Mouse (Mus musculus): ENCODE results near the gene 2610001J05Rik. TPM values are rescaled to one million over a fixed set of nuclear protein-coding genes. Genes with fewer than 3 reads are reported as not detected.

2610001J05Rik gene
- polyA plus RNA-seq (2015; fragmentation: Nextera tagmentation; extraction: Ambion mirVana): 85.0 and 86.3 TPM in 2 replicates

DNA sequence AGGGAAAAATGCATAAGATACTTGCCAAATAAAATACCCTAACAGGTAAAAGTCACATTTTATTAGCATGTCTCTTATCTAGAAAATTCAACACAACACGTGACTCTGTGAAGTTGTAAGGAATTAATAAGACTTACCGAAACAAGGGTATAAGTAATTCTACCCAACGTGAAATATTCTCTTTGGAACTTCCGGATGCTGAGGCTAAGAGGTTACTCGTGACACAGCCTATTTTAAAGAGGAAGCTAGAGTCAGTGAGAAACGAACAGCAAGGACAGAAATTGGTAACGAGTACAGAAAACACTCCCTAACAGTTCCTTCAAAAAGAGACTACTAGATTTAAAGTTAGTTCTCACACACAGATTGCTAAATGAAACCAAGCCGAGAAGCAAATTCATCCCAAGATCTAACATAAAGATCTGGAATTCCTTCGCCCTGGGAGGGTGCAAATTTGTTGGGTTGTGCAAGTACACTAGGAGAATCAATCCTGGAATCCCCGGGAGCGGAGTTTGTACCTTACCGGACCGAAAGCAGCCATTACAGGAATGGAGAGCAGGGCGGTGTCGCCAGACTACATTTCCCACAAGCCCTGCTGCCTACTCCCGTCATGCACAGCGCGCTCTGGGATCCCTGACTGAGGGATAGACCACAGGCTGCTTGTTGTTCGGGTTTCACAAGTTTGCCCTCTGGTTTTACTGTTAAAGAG, at the start of gene 2610001J05Rik:
Gene 2610001J05Rik (minus strand): TSS at position 600 of the 706 bp plus-strand sequence.
- peak within 1 kb of the TSS; percentile 72 for H3K9ac ChIP-seq
- H3K4me2 ChIP-seq: peak within 1 kb of the TSS; percentile 62
- H3K27me3 ChIP-seq: no peaks in the 10 kb centered on the region
- peak within 1 kb of the TSS; percentile 55 for H3K4me3 ChIP-seq
- 2% methylated on average over 19 of the region's 19 CpGs for WGBS
- peak; percentile 99 for ATAC-seq (ENCODE audit: low FRiP score)
- H3K9me3 ChIP-seq: no peaks in the 10 kb centered on the region
- peaks cover 7% of the 10 kb centered on the region for H3K4me1 ChIP-seq (replicated peaks)
- no peaks in the 10 kb centered on the region for H3K36me3 ChIP-seq
- H3K27ac ChIP-seq: peak within 1 kb of the TSS; percentile 71

DNA sequence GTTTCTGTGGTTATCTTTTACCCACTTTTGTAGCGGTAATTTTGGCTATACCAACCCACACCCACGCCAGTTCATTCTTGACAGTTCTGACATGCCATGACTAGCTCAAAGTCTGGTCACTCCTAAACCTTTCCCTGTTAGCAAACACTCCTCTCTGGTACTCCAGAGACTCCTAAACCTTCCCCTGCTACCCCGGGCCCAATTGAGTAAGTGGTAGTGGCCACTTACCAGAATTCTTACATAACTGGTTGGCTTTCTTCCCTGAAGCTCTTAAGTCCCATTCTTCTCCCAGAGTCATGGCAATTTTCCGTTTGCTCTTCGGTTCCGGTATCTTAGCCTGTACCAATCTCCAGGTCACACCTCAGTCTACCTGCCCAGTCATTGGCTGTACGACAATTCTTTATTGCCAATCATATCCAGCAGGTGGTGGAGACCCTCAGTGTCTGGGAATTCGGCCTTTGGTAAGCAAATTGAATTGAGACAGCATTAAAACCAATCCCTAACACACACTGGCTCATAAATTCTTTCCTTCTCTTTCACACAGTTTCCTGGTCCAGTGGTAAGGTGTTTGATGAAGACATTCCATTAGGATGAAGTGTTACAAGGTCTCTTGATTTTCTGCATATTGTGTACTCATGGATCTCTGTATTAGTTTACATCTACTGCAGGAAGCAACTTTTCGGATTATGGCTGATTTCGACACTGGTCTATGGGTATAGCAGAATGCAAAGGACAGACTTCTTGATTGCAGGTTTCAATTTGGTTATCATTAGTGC, 38.6 kb upstream of the 2610001J05Rik start:
- ATAC-seq (ENCODE audit: low FRiP score): no peak
- Histone ChIP-seq H3K4me2 (no peak overlapping the region), H3K36me3 (no peaks in the 10 kb centered on the region), H3K27me3 (no peaks in the 10 kb centered on the region), H3K9ac (no peak overlapping the region), H3K27ac (no peak overlapping the region), H3K4me1 (replicated peaks) (no peaks in the 10 kb centered on the region), H3K4me3 (no peak overlapping the region), H3K9me3 (no peaks in the 10 kb centered on the region)
- WGBS: 93% methylated on average over 10 of the region's 10 CpGs

DNA sequence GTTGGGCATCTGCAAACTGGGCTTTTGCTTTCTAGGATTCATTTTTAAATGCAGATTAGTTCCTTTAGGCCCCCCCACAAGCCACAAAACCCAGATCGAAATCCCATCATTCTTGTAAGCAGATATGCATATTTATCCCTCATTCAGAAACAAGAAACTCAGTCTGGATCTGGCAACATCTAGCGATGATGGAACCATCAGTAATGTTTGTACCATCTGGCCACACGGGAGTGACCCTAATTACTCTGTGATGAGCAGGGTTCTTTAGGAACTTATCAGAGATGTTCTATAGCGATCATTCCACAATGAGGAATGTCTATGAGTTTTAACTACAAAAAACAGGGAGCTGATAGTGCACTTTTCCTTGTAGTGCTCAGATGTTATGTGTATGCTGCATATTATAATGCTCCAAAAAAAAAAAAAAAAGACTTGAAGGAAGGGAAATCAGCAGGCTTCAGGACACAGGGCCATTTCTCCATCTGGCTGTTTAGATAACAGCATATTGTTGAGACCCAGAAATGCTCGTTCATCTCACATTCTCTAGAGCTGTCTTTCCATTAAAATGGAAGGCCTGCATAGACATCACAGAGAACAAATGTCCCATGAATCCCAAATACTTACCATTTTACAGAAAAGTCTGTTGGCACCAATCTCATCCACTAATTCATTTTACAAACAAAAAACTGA, 31.8 kb upstream of the 2610001J05Rik start:
- Histone ChIP-seq H3K4me2 (no peak overlapping the region), H3K9me3 (no peaks in the 10 kb centered on the region), H3K27me3 (no peaks in the 10 kb centered on the region), H3K36me3 (no peaks in the 10 kb centered on the region), H3K4me3 (no peak overlapping the region), H3K27ac (no peak overlapping the region), H3K9ac (no peak overlapping the region), H3K4me1 (replicated peaks) (no peaks in the 10 kb centered on the region)
- no peak for ATAC-seq (ENCODE audit: low FRiP score)
- 79% methylated on average over 5 of the region's 5 CpGs for WGBS

DNA sequence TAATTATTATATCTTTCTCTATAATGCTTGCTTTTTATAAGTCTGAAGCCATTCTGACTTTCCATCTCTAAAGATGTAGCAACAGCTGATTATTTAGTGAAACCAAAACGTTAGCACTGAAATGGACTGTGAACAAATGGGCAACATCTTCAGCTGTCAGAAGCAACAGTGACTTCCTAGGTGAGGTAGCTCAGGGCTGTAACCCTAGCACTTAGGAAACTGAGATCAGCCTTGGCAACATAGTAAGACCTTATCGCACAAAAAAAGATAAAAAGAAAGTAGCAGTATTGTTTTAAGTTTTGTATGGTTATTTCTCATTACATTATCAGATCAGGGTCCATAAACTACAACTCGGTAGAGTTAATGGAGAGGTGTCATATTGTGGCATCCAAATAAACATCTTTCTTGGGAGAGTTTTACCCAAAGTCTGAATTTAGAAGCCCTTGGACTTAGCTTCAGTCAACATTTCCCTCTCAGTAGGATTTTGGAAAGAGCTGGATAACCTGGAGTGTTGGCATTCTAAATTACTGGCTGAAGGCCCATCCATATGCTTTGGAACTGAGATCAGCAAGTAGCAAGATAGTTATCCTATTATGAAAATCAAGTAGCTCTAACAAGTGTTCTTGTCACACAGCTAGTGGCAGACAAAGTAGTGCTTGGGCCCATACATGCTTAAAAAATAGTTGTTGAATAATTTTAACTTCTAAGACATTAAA, 13.7 kb upstream of the 2610001J05Rik start:
- Histone ChIP-seq H3K4me1 (replicated peaks) (no peaks in the 10 kb centered on the region), H3K4me3 (no peak overlapping the region), H3K27ac (no peak overlapping the region), H3K9ac (no peak overlapping the region), H3K9me3 (peaks cover 3% of the 10 kb centered on the region; the same call in 1 of the 2 replicates), H3K4me2 (no peak overlapping the region), H3K27me3 (no peaks in the 10 kb centered on the region), H3K36me3 (no peaks in the 10 kb centered on the region)
- no peak for ATAC-seq (ENCODE audit: low FRiP score)
- 92% methylated on average over 3 of the region's 3 CpGs for WGBS

DNA sequence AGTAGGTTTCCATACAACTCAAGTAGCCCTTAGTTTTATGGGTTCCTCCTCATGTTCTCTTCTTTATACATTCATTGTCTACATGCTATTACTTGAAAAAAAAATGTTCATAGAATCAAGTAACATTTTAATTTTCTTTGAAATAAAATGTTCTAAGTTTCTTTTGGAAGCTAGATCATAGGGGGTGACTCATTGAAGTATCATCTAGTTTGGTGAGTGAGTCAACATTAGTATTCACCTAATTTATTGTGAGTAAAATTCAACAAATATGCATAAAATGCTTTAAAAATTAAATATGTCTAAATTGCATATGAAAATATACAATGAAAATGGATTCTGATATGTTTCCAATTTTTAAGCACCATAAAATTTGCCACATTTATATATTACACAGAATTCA, 11.6 kb upstream of the 2610001J05Rik start:
- H3K27me3 ChIP-seq: no peaks in the 10 kb centered on the region
- H3K4me3 ChIP-seq: no peak overlapping the region
- ATAC-seq (ENCODE audit: low FRiP score): no peak
- no peaks in the 10 kb centered on the region for H3K4me1 ChIP-seq (replicated peaks)
- H3K27ac ChIP-seq: no peak overlapping the region
- H3K9ac ChIP-seq: no peak overlapping the region
- no peak overlapping the region for H3K4me2 ChIP-seq
- H3K36me3 ChIP-seq: no peaks in the 10 kb centered on the region
- peaks cover 3% of the 10 kb centered on the region; the same call in 1 of the 2 replicates for H3K9me3 ChIP-seq

DNA sequence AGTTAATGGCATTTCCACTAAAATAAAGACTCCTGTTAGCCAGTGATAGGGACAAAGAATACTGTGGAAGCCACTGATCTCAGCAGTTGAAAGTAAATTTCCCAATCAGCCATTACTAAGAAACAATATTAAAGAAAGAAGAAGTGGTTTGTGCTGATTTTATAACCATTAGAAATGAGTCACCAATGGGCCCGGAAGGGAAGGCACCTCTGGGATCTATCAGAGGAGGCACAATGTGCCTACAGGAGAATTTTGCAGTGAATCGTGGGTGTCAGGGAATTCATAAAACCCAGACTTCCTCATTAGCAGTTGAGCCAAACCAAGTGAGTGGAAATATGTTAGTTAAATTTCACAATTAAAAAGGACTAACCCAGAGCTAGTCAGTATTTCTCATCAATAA, 2.6 kb upstream of the 2610001J05Rik start:
- H3K27me3 ChIP-seq: no peaks in the 10 kb centered on the region
- no peak overlapping the region for H3K4me2 ChIP-seq
- H3K36me3 ChIP-seq: no peaks in the 10 kb centered on the region
- H3K9me3 ChIP-seq: no peaks in the 10 kb centered on the region
- ATAC-seq (ENCODE audit: low FRiP score): no peak
- H3K4me3 ChIP-seq: no peak overlapping the region
- 89% methylated on average over 2 of the region's 2 CpGs for WGBS
- H3K4me1 ChIP-seq (replicated peaks): peaks cover 7% of the 10 kb centered on the region
- no peak overlapping the region for H3K27ac ChIP-seq
- H3K9ac ChIP-seq: no peak overlapping the region

DNA sequence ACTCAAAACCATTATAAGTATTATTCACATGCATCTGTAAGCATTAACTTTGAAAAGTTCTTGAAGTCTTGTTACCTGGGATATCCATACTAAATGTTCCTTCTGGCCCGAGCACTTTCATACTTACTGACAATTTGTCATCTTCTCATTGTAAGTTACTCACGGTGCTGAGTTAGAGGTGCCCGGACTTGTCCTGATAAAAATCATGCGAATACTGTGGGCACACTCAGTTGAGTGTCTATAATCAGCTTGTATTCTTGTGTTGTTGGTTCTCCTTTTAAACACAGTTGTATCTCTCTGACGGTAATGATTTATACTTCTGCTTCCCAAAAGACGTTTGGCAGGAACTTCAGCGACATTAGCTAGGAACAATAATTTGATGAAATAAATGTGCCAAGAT, 758 bp upstream of the 2610001J05Rik start:
- H3K4me2 ChIP-seq: peak overlapping the region; percentile 62; the same call in 1 of the 2 replicates
- ATAC-seq (ENCODE audit: low FRiP score): no peak

DNA sequence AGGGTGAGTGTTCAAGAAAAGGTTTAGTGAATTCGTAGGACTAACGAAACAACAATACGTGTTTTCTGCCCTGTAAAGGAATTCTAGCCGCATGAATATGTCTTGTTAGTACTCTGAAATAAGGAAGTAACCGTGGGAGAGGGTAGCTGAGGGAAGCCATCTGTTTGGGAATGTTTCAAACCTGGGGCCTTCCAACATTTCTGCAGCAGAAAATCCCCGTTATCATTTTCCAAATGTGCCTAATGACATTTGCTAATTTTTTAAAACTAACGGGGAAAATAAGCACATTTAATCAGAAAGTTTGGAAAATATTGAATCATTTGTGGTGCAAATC, 274 bp upstream of the 2610001J05Rik start:
- H3K36me3 ChIP-seq: no peaks in the 10 kb centered on the region
- peaks cover 7% of the 10 kb centered on the region for H3K4me1 ChIP-seq (replicated peaks)
- peak; percentile 85 for ATAC-seq (ENCODE audit: low FRiP score)
- peak overlapping the region; percentile 71 for H3K27ac ChIP-seq
- H3K27me3 ChIP-seq: no peaks in the 10 kb centered on the region
- peak overlapping the region; percentile 55 for H3K4me3 ChIP-seq
- WGBS: 2% methylated on average over 7 of the region's 7 CpGs
- peak overlapping the region; percentile 62 for H3K4me2 ChIP-seq
- H3K9ac ChIP-seq: peak overlapping the region; percentile 70
- H3K9me3 ChIP-seq: no peaks in the 10 kb centered on the region

More for the DNA sequence above, 758 bp upstream of the 2610001J05Rik start:
- Histone ChIP-seq H3K4me1 (replicated peaks) (peaks cover 7% of the 10 kb centered on the region), H3K9me3 (no peaks in the 10 kb centered on the region), H3K27me3 (no peaks in the 10 kb centered on the region), H3K36me3 (no peaks in the 10 kb centered on the region), H3K9ac (no peak overlapping the region), H3K4me3 (no peak overlapping the region), H3K27ac (no peak overlapping the region)
- WGBS: 81% methylated on average over 7 of the region's 7 CpGs

DNA sequence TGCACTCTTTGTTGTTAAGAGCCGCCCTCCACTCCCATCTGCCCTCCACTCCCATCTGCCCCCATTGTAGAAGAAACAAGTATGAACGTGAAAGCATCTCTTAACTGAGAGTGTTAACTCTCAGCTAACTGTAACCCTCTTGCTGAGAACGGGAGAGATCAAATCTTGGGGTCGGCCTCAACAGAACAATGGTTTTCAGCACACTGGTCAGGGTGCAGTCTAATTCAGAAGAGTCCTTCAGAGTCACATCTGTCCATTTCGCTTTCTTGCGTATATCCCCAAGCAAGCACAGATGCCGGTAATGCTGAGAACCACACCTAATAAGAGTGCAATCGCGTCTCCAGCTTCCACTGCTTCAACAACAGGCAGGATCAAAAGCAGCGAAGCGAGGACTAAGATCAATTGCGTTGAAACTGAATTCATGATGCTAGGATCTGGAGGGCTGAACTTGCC, 1.0 kb downstream of the 2610001J05Rik start:
- no peaks in the 10 kb centered on the region for H3K36me3 ChIP-seq
- WGBS: 27% methylated on average over 12 of the region's 12 CpGs
- H3K9ac ChIP-seq: peak overlapping the region; percentile 65
- H3K4me3 ChIP-seq: peak overlapping the region; percentile 37
- H3K27ac ChIP-seq: no peak overlapping the region
- peaks cover 7% of the 10 kb centered on the region for H3K4me1 ChIP-seq (replicated peaks)
- H3K4me2 ChIP-seq: peak overlapping the region; percentile 62
- H3K9me3 ChIP-seq: no peaks in the 10 kb centered on the region
- peak; percentile 6; the same call in 1 of the 2 replicates for ATAC-seq (ENCODE audit: low FRiP score)
- H3K27me3 ChIP-seq: no peaks in the 10 kb centered on the region

DNA sequence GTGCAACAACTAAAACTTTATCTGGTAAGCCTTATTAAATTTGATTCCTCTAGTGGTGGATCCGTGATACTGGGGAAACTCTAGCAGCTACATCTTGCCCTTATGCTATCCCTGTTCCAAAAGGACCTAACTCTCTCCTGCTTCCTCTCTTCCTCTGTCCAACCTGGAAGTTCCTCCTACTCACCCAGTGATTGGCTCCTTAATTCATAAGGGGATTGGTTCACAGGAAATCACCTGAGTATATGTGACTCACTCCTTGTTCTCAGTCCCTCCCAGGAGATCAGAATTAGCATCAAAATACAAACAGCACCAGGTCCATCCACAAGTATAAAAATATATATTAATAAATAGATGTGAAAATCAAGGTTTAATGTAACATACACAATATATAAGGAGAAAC, 10.7 kb downstream of the 2610001J05Rik start:
- Histone ChIP-seq H3K4me3 (no peak overlapping the region), H3K4me2 (no peak overlapping the region), H3K9me3 (no peaks in the 10 kb centered on the region), H3K27ac (no peak overlapping the region), H3K9ac (no peak overlapping the region), H3K36me3 (no peaks in the 10 kb centered on the region), H3K4me1 (replicated peaks) (no peaks in the 10 kb centered on the region), H3K27me3 (no peaks in the 10 kb centered on the region)
- 87% methylated on average over 1 of the region's 1 CpGs for WGBS
- no peak for ATAC-seq (ENCODE audit: low FRiP score)

DNA sequence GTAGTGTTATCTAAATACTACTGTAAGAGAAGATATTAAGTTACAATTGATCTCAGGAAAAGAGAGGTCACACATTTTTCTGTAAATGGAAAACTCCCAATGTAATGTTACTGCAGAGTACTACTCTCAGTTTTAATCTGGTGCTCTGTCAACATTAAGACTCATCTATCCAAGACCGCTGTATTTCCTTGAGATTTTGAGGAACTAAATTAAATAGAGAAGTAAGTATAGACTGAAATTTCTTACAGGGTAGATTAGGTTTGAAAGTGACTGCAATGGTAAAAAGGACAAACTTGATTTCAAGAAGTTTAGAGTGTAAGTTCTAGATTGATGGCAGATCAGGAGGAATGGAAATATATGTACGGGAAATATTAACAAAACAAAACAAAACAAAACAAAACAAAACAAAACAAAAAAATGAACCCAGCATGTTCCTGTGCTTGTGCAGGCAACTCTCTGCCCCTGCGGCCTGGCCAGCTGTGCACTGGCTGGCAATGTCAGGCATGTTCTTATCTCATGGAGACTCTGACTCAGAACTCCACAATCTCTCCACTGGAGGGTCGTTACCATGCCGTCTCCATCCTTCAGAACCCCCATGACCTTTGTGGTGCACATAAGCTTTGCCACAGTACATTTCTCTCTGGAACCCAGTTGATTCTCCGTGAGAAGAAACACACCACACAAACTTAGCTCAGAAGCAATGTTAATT, 11.3 kb downstream of the 2610001J05Rik start:
- H3K9me3 ChIP-seq: no peaks in the 10 kb centered on the region

More for the DNA sequence above, 11.3 kb downstream of the 2610001J05Rik start:
- H3K27ac ChIP-seq: no peak overlapping the region
- WGBS: 92% methylated on average over 6 of the region's 6 CpGs
- H3K4me2 ChIP-seq: no peak overlapping the region
- no peak overlapping the region for H3K9ac ChIP-seq
- H3K4me1 ChIP-seq (replicated peaks): no peaks in the 10 kb centered on the region
- no peak for ATAC-seq (ENCODE audit: low FRiP score)
- H3K36me3 ChIP-seq: no peaks in the 10 kb centered on the region
- H3K27me3 ChIP-seq: no peaks in the 10 kb centered on the region
- H3K4me3 ChIP-seq: no peak overlapping the region

Measured in hindbrain, embryonic 13.5 days (tissue).